Mouse (Mus musculus) small intestine, adult 2 months (tissue): ENCODE results near the gene Gjd3. TPM values are rescaled to one million over a fixed set of nuclear protein-coding genes. Genes with fewer than 3 reads are reported as not detected.

Source experiments
- H3K27ac ChIP-seq: fragments of 200-500 bp; 2 replicates; pipeline ENCODE4 v1.5.1; 2012; ENCODE audit warnings: low read depth, low read length, control low read depth, inconsistent platforms; ENCODE audit not compliant: insufficient read depth
- H3K27me3 ChIP-seq: fragments of 200-500 bp; 2 replicates; pipeline ENCODE4 v1.6.1; 2012; ENCODE audit warnings: mild to moderate bottlenecking, moderate library complexity, low read length, inconsistent platforms; ENCODE audit not compliant: control insufficient read depth, insufficient read depth
- H3K36me3 ChIP-seq: fragments of 200-500 bp; 2 replicates; pipeline ENCODE4 v1.6.1; 2012; ENCODE audit warnings: mild to moderate bottlenecking, low read length, control low read depth, inconsistent platforms; ENCODE audit not compliant: control insufficient read depth, insufficient read depth
- H3K4me1 ChIP-seq: fragments of 200-500 bp; 2 replicates; pipeline ENCODE4 v1.6.1; 2012; ENCODE audit warnings: low read length, inconsistent platforms, mixed read lengths; ENCODE audit not compliant: control insufficient read depth, insufficient read depth, insufficient read length
- H3K4me3 ChIP-seq: fragments of 200-500 bp; 2 replicates; pipeline ENCODE4 v1.5.1; 2012; ENCODE audit warnings: low read depth, mild to moderate bottlenecking, control low read depth, inconsistent platforms, low read length, moderate library complexity
- CTCF ChIP-seq: fragments of 200-500 bp; IDR thresholded peaks from 2 replicates; pipeline ENCODE4 v1.5.1; 2012; ENCODE audit warnings: low read depth, mild to moderate bottlenecking, control low read depth, inconsistent platforms, low read length, moderate library complexity, mixed read lengths; ENCODE audit not compliant: insufficient replicate concordance, insufficient read length; ENCODE audit errors: extremely low read depth
- POLR2A ChIP-seq: fragments of 200-500 bp; IDR thresholded peaks from 2 replicates; pipeline ENCODE4 v1.6.1; 2012; ENCODE audit warnings: low read depth, mild to moderate bottlenecking, control low read depth, inconsistent platforms, low read length, moderate library complexity
- WGBS: fragments of 180-500 bp; shearing (Covaris S2); methylation state at CpG from one replicate; pipeline ENCODE4 v1.1.7; 2018; 5-methylcytosine and 5-hydroxymethylcytosine counted together
- polyA plus RNA-seq: library from polyadenylated mRNA; depleted of rRNA; stranded (reverse); fragments of >200 nt; gene quantifications from 2 replicates; pipeline ENCODE4 v1.2.3, GENCODE M21; 2012

Gene Gjd3
- polyA plus RNA-seq, 1 experiment: 5.8 TPM

GRCm38 (mm10) chr11:98954373-98954772 is 28.4 kb downstream of the Gjd3 start:
- Histone ChIP-seq H3K4me1 (peaks cover 29% of the 10 kb centered on the region), H3K27ac (no peak overlapping the region), H3K36me3 (peaks cover 8% of the 10 kb centered on the region), H3K27me3 (no peaks in the 10 kb centered on the region), H3K4me3 (no peak overlapping the region)
- 21% methylated on average over 10 of the region's 10 CpGs for WGBS
- TF ChIP-seq POLR2A (no peak), CTCF (peak; percentile 79)

- Histone ChIP-seq H3K36me3 (peaks cover 8% of the 10 kb centered on the region), H3K4me3 (no peak overlapping the region), H3K27ac (no peak overlapping the region), H3K4me1 (peaks cover 30% of the 10 kb centered on the region), H3K27me3 (no peaks in the 10 kb centered on the region)
- WGBS: 38% methylated on average over 13 of the region's 13 CpGs
- TF ChIP-seq CTCF (no peak), POLR2A (no peak)
Observed at GRCm38 (mm10) chr11:98953835-98954320, 28.9 kb downstream of the Gjd3 start.

- Histone ChIP-seq H3K36me3 (peaks cover 8% of the 10 kb centered on the region), H3K27ac (no peak overlapping the region), H3K4me3 (no peak overlapping the region), H3K4me1 (peaks cover 32% of the 10 kb centered on the region), H3K27me3 (no peaks in the 10 kb centered on the region)
- WGBS: 37% methylated on average over 2 of the region's 2 CpGs
- no peak for TF ChIP-seq CTCF
- no peak for TF ChIP-seq POLR2A
Observed at GRCm38 (mm10) chr11:98953361-98953760, 29.5 kb downstream of the Gjd3 start.

- no peak overlapping the region for H3K27ac ChIP-seq
Observed at GRCm38 (mm10) chr11:98952736-98953135, 30.1 kb downstream of the Gjd3 start.

GRCm38 (mm10) chr11:98952111-98952510 is 30.7 kb downstream of the Gjd3 start:
- Histone ChIP-seq H3K36me3 (peaks cover 8% of the 10 kb centered on the region), H3K4me1 (peaks cover 42% of the 10 kb centered on the region), H3K27me3 (no peaks in the 10 kb centered on the region), H3K4me3 (no peak overlapping the region), H3K27ac (no peak overlapping the region)
- TF ChIP-seq POLR2A (no peak), CTCF (no peak)
- 86% methylated on average over 1 of the region's 1 CpGs for WGBS

More at GRCm38 (mm10) chr11:98952736-98953135, 30.1 kb downstream of the Gjd3 start:
- H3K36me3 ChIP-seq: peaks cover 8% of the 10 kb centered on the region
- 73% methylated on average over 2 of the region's 2 CpGs for WGBS
- no peak for TF ChIP-seq CTCF
- no peak for TF ChIP-seq POLR2A
- H3K27me3 ChIP-seq: no peaks in the 10 kb centered on the region
- H3K4me1 ChIP-seq: peaks cover 38% of the 10 kb centered on the region
- no peak overlapping the region for H3K4me3 ChIP-seq

GRCm38 (mm10) chr11:98951026-98951906 is 31.6 kb downstream of the Gjd3 start:
- peak overlapping the region; percentile 51 for H3K27ac ChIP-seq
- 71% methylated on average over 16 of the region's 16 CpGs for WGBS
- peaks cover 42% of the 10 kb centered on the region for H3K4me1 ChIP-seq

GRCm38 (mm10) chr11:98950484-98950883 is 32.3 kb downstream of the Gjd3 start:
- 0 out of 2 replicates have a peak overlapping the region, but pooled peaks have one; percentile 51 for H3K27ac ChIP-seq
- TF ChIP-seq CTCF (no peak), POLR2A (no peak)
- no peaks in the 10 kb centered on the region for H3K27me3 ChIP-seq
- WGBS: 89% methylated on average over 9 of the region's 9 CpGs
- no peak overlapping the region for H3K4me3 ChIP-seq
- peaks cover 47% of the 10 kb centered on the region for H3K4me1 ChIP-seq
- H3K36me3 ChIP-seq: peaks cover 6% of the 10 kb centered on the region

More at GRCm38 (mm10) chr11:98951026-98951906, 31.6 kb downstream of the Gjd3 start:
- Histone ChIP-seq H3K4me3 (peak overlapping the region; percentile 33), H3K36me3 (peaks cover 6% of the 10 kb centered on the region), H3K27me3 (no peaks in the 10 kb centered on the region)
- TF ChIP-seq CTCF: no peak
- no peak for TF ChIP-seq POLR2A
